Mouse (Mus musculus): ENCODE results near the gene Pofut2.
A peak's percentile ranks its signal among the peaks of the same experiment; 100 is the strongest.

GRCm38 (mm10) chr10:77252790-77253189 is 6.2 kb upstream of the Pofut2 start:
- TF ChIP-seq CTCF (IDR thresholded peaks at IDR 0.05; ENCODE audit: control insufficient read depth, insufficient read depth, low read length) (peak; percentile 89), POLR2A (IDR thresholded peaks at IDR 0.05; ENCODE audit: borderline replicate concordance, control insufficient read depth, low read depth, low read length) (no peak)

Data from bone marrow, adult 2 months (tissue).